Mouse (Mus musculus) neural tube, embryonic 11.5 days (tissue): ENCODE measurements around the gene Prkcsh. TPM values are rescaled to one million over a fixed set of nuclear protein-coding genes. Genes with fewer than 3 reads are reported as not detected.

Source experiments
- ATAC-seq: fragments of 200-750 bp; cut with Nextera tagmentation; 2 replicates; pipeline ENCODE4 v1.8.0; 2017; ENCODE audit warnings: moderate number of reproducible peaks, mild to moderate bottlenecking, moderate TSS enrichment, moderate library complexity; ENCODE audit not compliant: insufficient read depth, low FRiP score, low TSS enrichment
- DNase-seq: peaks from one replicate; pipeline ENCODE4 v3.0.0-alpha.2; 2015; ENCODE audit warnings: low spot score
- H3K27ac ChIP-seq: fragments of 300-500 bp; sonication (generic); 2 replicates; pipeline ENCODE4 v1.5.1; 2014; ENCODE audit warnings: low read depth, mild to moderate bottlenecking, low read length
- H3K27me3 ChIP-seq: fragments of 300-500 bp; sonication (generic); 2 replicates; pipeline ENCODE4 v1.6.1; 2014; ENCODE audit warnings: mild to moderate bottlenecking, low read length, mixed read lengths; ENCODE audit not compliant: control insufficient read depth, insufficient read depth
- H3K36me3 ChIP-seq: fragments of 300-500 bp; sonication (generic); 2 replicates; pipeline ENCODE4 v1.6.1; 2014; ENCODE audit warnings: mild to moderate bottlenecking, low read length, moderate library complexity, mixed read lengths; ENCODE audit not compliant: control insufficient read depth, insufficient read depth
- H3K4me1 ChIP-seq: fragments of 300-500 bp; sonication (generic); 2 replicates; pipeline ENCODE4 v1.6.1; 2014; ENCODE audit warnings: low read length, mixed read lengths; ENCODE audit not compliant: control insufficient read depth, insufficient read depth
- H3K4me2 ChIP-seq: fragments of 300-500 bp; sonication (generic); 2 replicates; pipeline ENCODE4 v1.6.1; 2014; ENCODE audit warnings: low read depth, mild to moderate bottlenecking, moderate library complexity
- H3K4me3 ChIP-seq: fragments of 300-500 bp; sonication (generic); 2 replicates; pipeline ENCODE4 v1.5.1; 2014; ENCODE audit warnings: low read depth, low read length
- H3K9ac ChIP-seq: fragments of 300-500 bp; sonication (generic); 2 replicates; pipeline ENCODE4 v1.6.1; 2014; ENCODE audit warnings: mild to moderate bottlenecking, low read length
- H3K9me3 ChIP-seq: fragments of 300-500 bp; sonication (generic); 2 replicates; pipeline ENCODE4 v1.6.1; 2016; ENCODE audit warnings: low read length; ENCODE audit not compliant: control insufficient read depth
- WGBS: fragments of 180-500 bp; shearing (Covaris S2); extraction: QIAGEN DNeasy Blood & Tissue Kit; methylation state at CpG from one replicate; pipeline ENCODE4 v1.1.7; 2014; 5-methylcytosine and 5-hydroxymethylcytosine counted together
- polyA plus RNA-seq: library from polyadenylated mRNA; unstranded; fragments of >200 nt; fragmentation: Nextera tagmentation; extraction: Ambion mirVana; gene quantifications from 2 replicates; pipeline ENCODE4 v1.2.1, GENCODE M21; 2014

The Prkcsh gene
- polyA plus RNA-seq, 1 experiment from 2014 or later: 106 TPM

DNA sequence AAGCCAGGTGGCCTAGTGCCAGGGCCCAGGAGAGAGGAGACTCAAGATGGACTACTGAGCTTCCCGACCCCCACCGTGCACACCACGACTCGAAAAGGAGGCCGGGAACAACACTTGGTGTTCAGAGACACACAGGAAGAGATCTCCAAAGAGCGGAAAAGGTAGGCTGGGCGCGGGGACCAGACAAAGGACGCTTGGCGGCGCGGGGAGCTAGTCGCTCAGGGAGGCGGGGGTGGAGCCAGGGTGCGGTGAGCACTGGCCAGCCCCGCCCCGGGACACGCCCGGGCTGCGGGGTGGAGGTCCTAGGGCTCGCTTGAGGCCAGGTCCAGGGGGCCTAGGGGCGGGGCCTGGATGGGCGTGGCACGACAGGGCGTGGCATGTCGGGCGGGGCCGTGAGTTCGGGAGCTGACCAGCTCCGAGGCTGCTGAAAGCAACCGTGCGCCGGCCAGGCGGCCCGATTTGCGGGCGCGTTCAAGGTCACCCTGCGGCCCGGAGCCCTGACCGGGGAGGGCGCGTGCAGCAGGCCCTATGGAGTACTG, 47.8 kb downstream of the Prkcsh start:
- DNase-seq: peak; percentile 91
- WGBS: under 1% methylated on average over 41 of the region's 43 CpGs
- peak overlapping the region; percentile 80 for H3K27ac ChIP-seq
- H3K9ac ChIP-seq: peak overlapping the region; percentile 89
- H3K4me1 ChIP-seq: peaks cover 16% of the 10 kb centered on the region
- H3K4me3 ChIP-seq: peak overlapping the region; percentile 81
- H3K36me3 ChIP-seq: no peaks in the 10 kb centered on the region
- peak overlapping the region; percentile 68 for H3K4me2 ChIP-seq
- no peaks in the 10 kb centered on the region for H3K9me3 ChIP-seq
- H3K27me3 ChIP-seq: peaks cover 19% of the 10 kb centered on the region
- peak; percentile 67 for ATAC-seq

DNA sequence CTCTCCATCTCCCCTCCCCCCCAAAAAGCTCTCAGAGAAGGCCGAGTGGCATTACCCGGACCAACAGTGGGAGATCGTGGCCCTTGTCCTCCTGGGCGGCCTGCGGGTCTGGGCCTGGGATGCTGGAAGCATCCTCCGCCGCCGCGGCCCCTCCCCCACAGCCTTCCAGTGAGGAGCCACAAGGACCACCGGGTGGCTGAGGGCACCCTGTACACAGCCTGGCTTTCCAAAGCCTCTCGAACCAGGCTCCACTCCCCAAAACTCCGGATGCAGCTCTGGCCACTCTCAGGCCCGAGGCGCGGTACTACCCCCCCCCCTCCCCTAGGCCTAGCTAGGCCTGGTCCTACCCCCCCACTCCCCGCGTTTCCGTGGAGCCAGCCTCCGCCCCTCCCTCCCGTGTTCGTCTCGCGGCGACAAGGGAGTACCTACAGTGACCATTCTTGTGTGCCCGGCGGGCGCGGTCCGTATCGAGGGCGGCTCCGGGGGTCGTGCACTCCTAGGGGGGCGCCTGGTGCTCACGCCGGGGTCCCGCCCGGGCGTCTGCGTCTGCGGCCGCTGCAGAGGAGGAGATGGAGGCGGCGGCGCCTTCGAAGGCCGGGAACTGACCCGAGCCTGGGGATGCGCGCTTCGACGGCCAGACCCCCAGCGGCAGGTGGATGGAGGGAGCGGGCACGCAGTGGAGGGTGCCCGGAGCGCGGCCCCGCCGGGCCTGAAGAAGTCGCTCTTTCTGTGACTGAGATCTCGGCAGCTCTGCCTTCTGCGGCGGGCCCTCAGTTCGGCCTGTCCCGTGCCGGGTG, 48.8 kb downstream of the Prkcsh start:
- ATAC-seq: peak; percentile 21
- H3K4me1 ChIP-seq: peaks cover 16% of the 10 kb centered on the region

DNA sequence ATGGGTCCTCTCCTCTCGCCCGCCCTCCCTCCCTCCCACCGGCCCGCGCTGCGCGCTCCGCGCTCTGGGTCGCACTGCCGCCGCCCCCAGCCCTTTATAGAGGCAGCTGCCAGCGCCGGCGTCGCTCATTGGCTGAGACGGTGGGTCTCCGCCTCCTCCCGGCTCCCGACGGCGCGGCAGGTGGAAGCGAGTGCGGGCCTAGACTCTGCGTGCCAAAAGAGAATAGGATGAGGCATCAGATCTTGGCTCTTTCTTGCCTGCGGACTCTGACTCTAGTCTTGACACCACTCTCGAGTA, 49.3 kb downstream of the Prkcsh start, which contains the start of gene Elavl3:
TSS of gene Elavl3 (minus strand) at position 66 of the 297 bp plus-strand sequence.
- H3K4me1 ChIP-seq: peaks cover 16% of the 10 kb centered on the region
- under 1% methylated on average over 21 of the region's 28 CpGs for WGBS

More for the DNA sequence above, 48.8 kb downstream of the Prkcsh start:
- H3K9ac ChIP-seq: peak overlapping the region; percentile 89
- H3K4me2 ChIP-seq: peak overlapping the region; percentile 68
- peak overlapping the region; percentile 81 for H3K4me3 ChIP-seq
- H3K36me3 ChIP-seq: no peaks in the 10 kb centered on the region
- no peaks in the 10 kb centered on the region for H3K9me3 ChIP-seq
- WGBS: 1% methylated on average over 57 of the region's 67 CpGs
- H3K27ac ChIP-seq: peak overlapping the region; percentile 80
- peak; percentile 59 for DNase-seq
- peaks cover 19% of the 10 kb centered on the region for H3K27me3 ChIP-seq

DNA sequence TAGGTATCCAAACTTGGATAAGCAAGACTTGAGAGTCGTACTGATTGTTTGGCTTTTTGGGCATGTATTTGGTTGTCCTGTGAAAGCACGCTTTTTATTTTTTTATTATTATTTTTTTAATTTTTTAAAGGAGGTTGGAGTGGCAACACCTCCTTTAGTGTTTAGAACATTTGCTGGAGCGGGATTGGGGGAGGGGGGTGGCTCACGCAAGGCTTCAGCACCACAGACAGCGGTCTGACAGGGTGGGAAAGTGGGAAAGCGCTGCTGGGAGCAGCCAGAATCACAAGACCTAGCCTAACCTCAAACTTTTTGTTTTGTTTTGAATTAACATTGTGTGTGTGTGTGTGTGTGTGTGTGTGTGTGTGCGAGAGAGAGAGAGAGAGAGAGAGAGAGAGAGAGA, 51.1 kb downstream of the Prkcsh start:
- H3K27me3 ChIP-seq: peaks cover 19% of the 10 kb centered on the region
- DNase-seq: peak; percentile 46

More for the DNA sequence above, 49.3 kb downstream of the Prkcsh start, which contains the start of gene Elavl3:
- peak within 1 kb of the TSS; percentile 89 for H3K9ac ChIP-seq
- H3K4me2 ChIP-seq: peak within 1 kb of the TSS; percentile 68
- peak within 1 kb of the TSS; percentile 80 for H3K27ac ChIP-seq
- DNase-seq (peak; percentile 89), ATAC-seq (peak; percentile 73)
- H3K27me3 ChIP-seq: peaks cover 19% of the 10 kb centered on the region
- H3K4me3 ChIP-seq: peak within 1 kb of the TSS; percentile 81
- H3K36me3 ChIP-seq: no peaks in the 10 kb centered on the region
- H3K9me3 ChIP-seq: no peaks in the 10 kb centered on the region

DNA sequence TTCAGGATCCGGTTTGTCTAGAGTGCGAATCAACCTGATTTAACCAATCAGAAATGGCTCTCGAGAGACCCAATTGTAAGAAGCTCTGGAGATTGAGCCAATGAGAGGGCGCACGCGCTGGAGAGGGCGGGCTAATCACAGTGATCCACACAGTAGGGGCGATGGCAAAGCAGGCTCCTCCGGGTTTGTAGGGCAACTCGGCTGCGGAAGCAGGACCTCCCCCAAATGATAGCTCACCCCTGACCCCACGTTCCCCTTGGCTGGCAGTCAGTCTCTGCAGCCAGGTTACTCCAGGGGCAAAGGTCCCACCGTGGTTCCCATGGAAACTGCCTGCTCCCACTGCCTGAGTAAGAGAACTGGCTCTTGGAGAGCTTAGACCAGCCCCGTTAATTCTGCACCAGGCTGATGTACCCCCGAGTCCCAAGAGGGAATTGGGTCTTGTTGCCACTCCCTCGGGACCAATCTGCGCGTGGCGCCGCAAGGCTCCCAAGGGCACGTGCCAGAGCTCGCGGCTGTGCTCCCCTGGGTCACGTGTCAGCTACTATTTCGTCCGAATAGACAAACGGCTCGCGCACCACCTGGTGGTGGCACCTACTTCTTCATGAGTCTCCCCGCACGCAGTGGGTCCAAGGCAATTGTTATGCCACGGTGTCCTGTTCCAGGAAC, 51.9 kb downstream of the Prkcsh start:
- no peaks in the 10 kb centered on the region for H3K9me3 ChIP-seq
- no peak overlapping the region for H3K27ac ChIP-seq
- peaks cover 9% of the 10 kb centered on the region; the same call in 1 of the 2 replicates for H3K4me1 ChIP-seq
- peak overlapping the region; percentile 38 for H3K4me2 ChIP-seq
- DNase-seq (peak; percentile 84), ATAC-seq (peak; percentile 24; the same call in 1 of the 2 replicates)
- H3K4me3 ChIP-seq: no peak overlapping the region
- peaks cover 19% of the 10 kb centered on the region for H3K27me3 ChIP-seq
- H3K36me3 ChIP-seq: peaks cover 12% of the 10 kb centered on the region; the same call in 1 of the 2 replicates
- 0 out of 2 replicates have a peak overlapping the region, but pooled peaks have one; percentile 18 for H3K9ac ChIP-seq
- 2% methylated on average over 32 of the region's 32 CpGs for WGBS

More for the DNA sequence above, 51.1 kb downstream of the Prkcsh start:
- H3K9me3 ChIP-seq: no peaks in the 10 kb centered on the region
- no peak overlapping the region for H3K27ac ChIP-seq
- H3K4me1 ChIP-seq: peaks cover 14% of the 10 kb centered on the region
- WGBS: 39% methylated on average over 6 of the region's 7 CpGs
- no peak overlapping the region for H3K9ac ChIP-seq
- no peak overlapping the region for H3K4me2 ChIP-seq
- H3K36me3 ChIP-seq: peaks cover 12% of the 10 kb centered on the region; the same call in 1 of the 2 replicates
- H3K4me3 ChIP-seq: no peak overlapping the region
- no peak for ATAC-seq

DNA sequence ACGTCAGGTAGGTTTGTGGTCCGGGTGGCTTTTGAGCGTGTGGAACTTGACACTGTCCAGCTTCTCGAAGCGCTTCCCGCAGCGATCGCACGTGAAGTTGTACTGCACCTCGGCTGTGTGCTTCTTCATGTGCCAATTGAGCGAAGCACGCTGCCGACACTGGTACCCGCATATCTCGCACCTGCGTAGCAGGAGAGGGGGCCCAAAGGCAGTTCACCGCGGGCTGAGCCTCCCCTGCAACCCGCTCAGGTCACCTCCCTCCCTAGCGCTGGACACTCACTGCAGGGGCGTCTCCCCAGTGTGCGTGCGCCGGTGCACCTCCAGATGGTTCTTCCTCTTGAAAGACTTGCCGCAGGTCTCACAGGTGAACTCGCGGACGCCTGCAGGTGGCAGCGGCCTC, 53.1 kb downstream of the Prkcsh start:
- Histone ChIP-seq H3K4me3 (no peak overlapping the region), H3K27me3 (peaks cover 15% of the 10 kb centered on the region), H3K9ac (no peak overlapping the region), H3K4me2 (no peak overlapping the region), H3K9me3 (no peaks in the 10 kb centered on the region), H3K36me3 (peaks cover 12% of the 10 kb centered on the region; the same call in 1 of the 2 replicates), H3K4me1 (0 out of 2 replicates have a peak, but pooled peaks cover 3% of the 10 kb centered on the region), H3K27ac (no peak overlapping the region)
- DNase-seq (no peak), ATAC-seq (no peak)
- WGBS: 36% methylated on average over 29 of the region's 29 CpGs

DNA sequence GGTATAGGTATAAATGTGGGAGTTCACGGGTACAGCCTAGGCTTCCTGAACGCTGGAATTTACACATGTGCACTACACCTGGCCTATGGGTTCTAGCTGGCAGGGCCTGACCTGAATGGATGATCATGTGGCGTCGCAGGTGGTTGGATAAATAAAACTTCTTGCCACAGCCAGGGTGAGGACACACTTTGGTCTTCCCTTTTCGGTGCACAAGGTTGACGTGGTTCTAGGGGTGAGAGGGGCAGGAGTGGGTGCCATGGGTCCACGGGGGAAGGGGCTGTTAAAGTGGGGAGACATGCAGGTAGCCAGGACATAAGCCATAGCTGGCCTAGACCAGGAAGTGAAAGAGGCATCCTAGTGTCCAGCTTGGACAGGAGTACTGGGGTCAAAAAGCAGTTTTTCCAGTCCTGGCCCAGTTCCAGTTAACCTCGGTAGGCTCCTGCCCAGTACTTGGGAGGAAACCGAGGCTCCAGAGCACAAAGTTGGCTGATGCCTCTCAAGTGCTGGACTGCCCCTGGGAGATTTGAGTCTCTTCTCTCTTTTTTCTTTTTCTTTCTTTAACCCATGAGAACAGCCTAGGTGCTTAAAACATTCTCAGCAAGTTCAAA, 53.8 kb downstream of the Prkcsh start:
- Histone ChIP-seq H3K27me3 (peaks cover 12% of the 10 kb centered on the region), H3K9me3 (no peaks in the 10 kb centered on the region), H3K36me3 (peaks cover 14% of the 10 kb centered on the region), H3K4me3 (no peak overlapping the region), H3K4me2 (no peak overlapping the region), H3K9ac (no peak overlapping the region), H3K4me1 (0 out of 2 replicates have a peak, but pooled peaks cover 3% of the 10 kb centered on the region), H3K27ac (no peak overlapping the region)
- WGBS: 79% methylated on average over 9 of the region's 9 CpGs
- ATAC-seq (no peak), DNase-seq (no peak)

DNA sequence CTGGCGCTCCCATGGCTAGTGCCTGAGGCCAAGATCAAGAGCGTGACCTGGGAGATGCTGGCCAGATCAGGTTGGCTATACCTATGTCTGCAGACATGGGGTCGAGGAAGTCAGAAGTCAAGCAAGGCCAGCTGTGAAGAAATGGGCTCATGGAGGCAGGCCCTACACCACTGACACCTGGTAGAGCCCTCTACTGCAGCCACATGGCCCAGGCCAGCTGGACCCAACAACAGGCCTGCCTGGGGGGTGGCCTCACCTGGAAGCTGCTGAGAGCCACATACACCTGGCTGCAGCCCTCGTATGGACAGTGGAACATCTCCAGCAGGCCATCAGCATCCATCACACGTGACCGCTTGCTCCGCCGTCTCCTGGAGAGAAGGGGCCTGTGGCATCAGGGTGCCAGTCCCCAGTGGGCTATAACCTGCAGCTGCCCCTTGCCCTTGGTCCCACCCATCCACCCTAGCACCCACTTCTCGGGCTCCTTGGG, 54.5 kb downstream of the Prkcsh start:
- H3K9ac ChIP-seq: no peak overlapping the region
- 92% methylated on average over 9 of the region's 9 CpGs for WGBS
- DNase-seq: no peak
- H3K36me3 ChIP-seq: peaks cover 14% of the 10 kb centered on the region
- 0 out of 2 replicates have a peak, but pooled peaks cover 3% of the 10 kb centered on the region for H3K4me1 ChIP-seq
- H3K9me3 ChIP-seq: no peaks in the 10 kb centered on the region
- H3K27me3 ChIP-seq: peaks cover 6% of the 10 kb centered on the region; the same call in 1 of the 2 replicates
- no peak overlapping the region for H3K27ac ChIP-seq
- ATAC-seq: no peak
- no peak overlapping the region for H3K4me3 ChIP-seq
- no peak overlapping the region for H3K4me2 ChIP-seq
